Mouse (Mus musculus) liver, embryonic 14.5 days (tissue): ENCODE results near the gene Sdsl. TPM values are rescaled to one million over a fixed set of nuclear protein-coding genes. Genes with fewer than 3 reads are reported as not detected.

Source experiments
- ATAC-seq: fragments of 200-750 bp; cut with Nextera tagmentation; 2 replicates; pipeline ENCODE4 v1.8.0; 2017; ENCODE audit warnings: moderate number of reproducible peaks, mild to moderate bottlenecking, moderate library complexity; ENCODE audit not compliant: insufficient read depth
- DNase-seq, 3 experiments: peaks; one replicate each; pipeline ENCODE4 v3.0.0-alpha.2; 2012 to 2013; ENCODE audit warnings: low read depth in 3 of 3, low spot score in 3 of 3
- H3K27ac ChIP-seq: fragments of 300-500 bp; sonication (generic); 2 replicates; pipeline ENCODE4 v1.5.1; 2014; ENCODE audit warnings: moderate library complexity, mild to moderate bottlenecking, control low read depth, inconsistent platforms
- H3K27me3 ChIP-seq: fragments of 300-500 bp; sonication (generic); 2 replicates; pipeline ENCODE4 v1.6.1; 2014; ENCODE audit warnings: mild to moderate bottlenecking, low read length, moderate library complexity; ENCODE audit not compliant: control insufficient read depth, insufficient read depth
- H3K36me3 ChIP-seq: fragments of 300-500 bp; sonication (generic); replicated peaks from 2 replicates; pipeline ENCODE4 v1.6.1; 2014; ENCODE audit warnings: low read depth; ENCODE audit not compliant: control insufficient read depth, insufficient read depth
- H3K4me1 ChIP-seq, 2 experiments: fragments of 200-500 bp in 1 of 2; fragments of 300-500 bp in 1 of 2; sonication (generic) in 1 of 2; replicated peaks; 2 replicates each; pipeline ENCODE4 v1.6.1; 2012 to 2014; ENCODE audit warnings: antibody characterized with exemption in 1 of 2, inconsistent platforms in 1 of 2, low read length in 1 of 2; ENCODE audit not compliant: control insufficient read depth in 2 of 2, insufficient read depth in 2 of 2
- H3K4me2 ChIP-seq: fragments of 300-500 bp; sonication (generic); 2 replicates; pipeline ENCODE4 v1.6.1; 2014; ENCODE audit warnings: low read depth, mild to moderate bottlenecking, control low read depth, moderate library complexity
- H3K4me3 ChIP-seq, 2 experiments: fragments of 200-500 bp in 1 of 2; fragments of 300-500 bp in 1 of 2; sonication (generic) in 1 of 2; 2 replicates each; pipeline ENCODE4 v1.5.1; 2012 to 2014; ENCODE audit warnings: low read depth in 2 of 2, low read length in 2 of 2, mild to moderate bottlenecking in 2 of 2, control low read depth in 1 of 2, inconsistent platforms in 1 of 2, moderate library complexity in 1 of 2; ENCODE audit not compliant: insufficient read depth in 1 of 2
- H3K9ac ChIP-seq: fragments of 300-500 bp; sonication (generic); replicated peaks from 2 replicates; pipeline ENCODE4 v1.6.1; 2014; ENCODE audit warnings: mild to moderate bottlenecking, control low read depth, moderate library complexity
- H3K9me3 ChIP-seq: fragments of 300-500 bp; sonication (generic); 2 replicates; pipeline ENCODE4 v1.6.1; 2016; ENCODE audit warnings: low read length, mixed read lengths; ENCODE audit not compliant: control insufficient read depth
- CTCF ChIP-seq: IDR thresholded peaks from 2 replicates; pipeline ENCODE4 v1.5.1; 2016; ENCODE audit warnings: antibody characterized with exemption, low read depth, control low read depth
- EP300 ChIP-seq: IDR thresholded peaks from 2 replicates; pipeline ENCODE4 v1.6.1; 2016; ENCODE audit warnings: antibody characterized with exemption, low read depth
- WGBS: fragments of 180-500 bp; shearing (Covaris S2); extraction: QIAGEN DNeasy Blood & Tissue Kit; methylation state at CpG from one replicate; pipeline ENCODE4 v1.1.7; 2014; ENCODE audit not compliant: insufficient replicate concordance; 5-methylcytosine and 5-hydroxymethylcytosine counted together
- polyA plus RNA-seq, 2 experiments: library from polyadenylated mRNA; depleted of rRNA in 1 of 2; stranded (reverse) in 1 of 2; unstranded in 1 of 2; fragments of >200 nt; fragmentation: Nextera tagmentation in 1 of 2; extraction: Ambion mirVana in 1 of 2; gene quantifications; 2 replicates each; pipeline versions ENCODE4 v1.2.1 to v1.2.3; 2012 to 2014

Gene Sdsl
- polyA plus RNA-seq (2012; rRNA removed) (0.78 and 0.93 TPM in 2 replicates), polyA plus RNA-seq (2014; fragmentation: Nextera tagmentation; extraction: Ambion mirVana) (1.2 and 2.0 TPM in 2 replicates)

GRCm38 (mm10) chr5:120472770-120473169 is at the start of gene Sdsl:
Gene Sdsl, minus strand, starts transcription at chr5:120472810.
- DNase-seq = no peak
- no peak for TF ChIP-seq CTCF
- no peak for TF ChIP-seq EP300

DNA sequence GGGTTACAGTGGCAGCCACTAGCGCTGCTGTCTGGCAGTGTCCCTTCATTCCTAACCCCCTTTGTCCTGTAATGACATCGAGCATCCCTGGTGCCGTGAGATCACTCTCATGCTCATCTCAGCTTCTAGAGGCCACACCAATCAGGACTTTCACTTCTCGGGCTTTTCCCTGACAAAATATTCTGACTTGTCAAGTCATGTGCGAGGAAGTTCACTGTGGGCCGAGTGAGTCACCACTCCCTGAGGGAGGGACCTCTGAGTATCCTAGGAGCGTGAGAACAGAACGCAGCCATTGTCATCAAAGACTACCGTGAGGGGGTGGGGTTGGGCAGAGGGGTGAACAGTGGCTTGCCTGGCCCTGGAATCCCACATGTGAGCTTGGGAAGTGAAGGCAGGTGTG is 44.9 kb upstream of the Sdsl start:
- Histone ChIP-seq H3K4me3 (no peak overlapping the region), H3K4me1 (peaks cover 0 to 2% of the 10 kb centered on the region in 2 experiments; a peak in 1 of 4 replicates), H3K4me2 (no peak overlapping the region), H3K9me3 (no peaks in the 10 kb centered on the region), H3K36me3 (no peaks in the 10 kb centered on the region), H3K9ac (no peak overlapping the region), H3K27me3 (no peaks in the 10 kb centered on the region), H3K27ac (no peak overlapping the region)
- WGBS = 56% methylated on average over 9 of the region's 9 CpGs
- no peak for ATAC-seq
- peak in 1 of 3 experiments; percentile 17 for DNase-seq
- TF ChIP-seq EP300 (no peak), CTCF (no peak)

More at GRCm38 (mm10) chr5:120472770-120473169, at the start of gene Sdsl:
- Histone ChIP-seq H3K4me3 (no peak within 1 kb of the TSS), H3K4me2 (no peak within 1 kb of the TSS), H3K27ac (no peak within 1 kb of the TSS), H3K4me1 (no peaks in the 10 kb centered on the region), H3K36me3 (no peaks in the 10 kb centered on the region), H3K9ac (no peak within 1 kb of the TSS), H3K9me3 (no peaks in the 10 kb centered on the region), H3K27me3 (peaks cover 2% of the 10 kb centered on the region; the same call in 1 of the 2 replicates)
- ATAC-seq = no peak
- 57% methylated on average over 8 of the region's 8 CpGs for WGBS

GRCm38 (mm10) chr5:120516221-120516984 is 43.8 kb upstream of the Sdsl start:
- ATAC-seq (no peak), DNase-seq (no peak)
- no peak for TF ChIP-seq EP300
- no peak for TF ChIP-seq CTCF
- Histone ChIP-seq H3K27ac (no peak overlapping the region), H3K9me3 (no peaks in the 10 kb centered on the region), H3K4me1 (peaks cover 2 to 7% of the 10 kb centered on the region in 2 experiments), H3K36me3 (no peaks in the 10 kb centered on the region), H3K4me2 (no peak overlapping the region), H3K9ac (no peak overlapping the region), H3K27me3 (no peaks in the 10 kb centered on the region), H3K4me3 (no peak overlapping the region)
- 51% methylated on average over 15 of the region's 15 CpGs for WGBS

- TF ChIP-seq EP300 (no peak), CTCF (no peak)
- H3K9ac ChIP-seq = no peak overlapping the region
- no peak for DNase-seq
- ATAC-seq = no peak
- H3K9me3 ChIP-seq = no peaks in the 10 kb centered on the region
- H3K4me1 ChIP-seq = peaks cover 8% of the 10 kb centered on the region in 2 experiments
- H3K27ac ChIP-seq = no peak overlapping the region
- no peaks in the 10 kb centered on the region for H3K36me3 ChIP-seq
- H3K4me3 ChIP-seq = no peak overlapping the region
- H3K27me3 ChIP-seq = no peaks in the 10 kb centered on the region
- 68% methylated on average over 7 of the region's 7 CpGs for WGBS
- no peak overlapping the region for H3K4me2 ChIP-seq
Measured at GRCm38 (mm10) chr5:120515451-120515850, 42.8 kb upstream of the Sdsl start.

DNA sequence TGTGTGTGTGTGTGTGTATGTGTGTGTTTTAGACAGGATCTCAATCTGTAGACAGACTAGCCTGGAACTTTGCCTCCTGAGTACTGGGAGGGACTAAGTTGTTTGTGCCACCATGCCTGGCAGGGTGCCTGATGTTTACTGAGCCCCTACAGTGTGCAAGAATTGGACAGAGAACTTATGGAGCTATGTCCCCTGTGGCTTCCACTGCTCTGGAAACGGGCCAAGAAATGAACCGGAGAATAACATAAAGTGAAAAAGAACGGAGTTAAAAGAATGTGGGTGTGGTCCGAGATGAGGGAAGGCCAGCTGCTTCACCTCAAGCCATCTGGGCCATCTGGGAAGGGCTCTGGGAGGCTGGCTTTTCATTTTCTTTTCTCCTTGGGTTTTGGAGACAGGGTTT is 42.1 kb upstream of the Sdsl start:
- ATAC-seq (no peak), DNase-seq (no peak)
- Histone ChIP-seq H3K4me3 (no peak overlapping the region), H3K27ac (no peak overlapping the region), H3K9me3 (no peaks in the 10 kb centered on the region), H3K4me2 (no peak overlapping the region), H3K9ac (no peak overlapping the region), H3K27me3 (no peaks in the 10 kb centered on the region), H3K4me1 (peaks cover 8% of the 10 kb centered on the region in 2 experiments), H3K36me3 (no peaks in the 10 kb centered on the region)
- 66% methylated on average over 4 of the region's 4 CpGs for WGBS
- TF ChIP-seq CTCF (no peak), EP300 (no peak)
